Mouse (Mus musculus): ENCODE results near the gene Arrdc5.

- TF ChIP-seq POLR2A (IDR thresholded peaks at IDR 0.05; ENCODE audit: borderline replicate concordance, extremely low read depth, low read depth, low read length): no peak
- no peak for TF ChIP-seq CTCF (IDR thresholded peaks at IDR 0.05; ENCODE audit: insufficient read depth, low read length)
Observed at GRCm38 (mm10) chr17:56287830-56288229, 12.3 kb downstream of the Arrdc5 start.

Measured in lung, adult 2 months (tissue).